Mouse (Mus musculus): ENCODE data around the gene Pex1. TPM values are rescaled to one million over a fixed set of nuclear protein-coding genes. Genes with fewer than 3 reads are reported as not detected.

Gene Pex1
- polyA plus RNA-seq (2012; ENCODE audit: low replicate concordance) = 1.9 and 2.6 TPM in 2 replicates

GRCm38 (mm10) chr5:3595693-3596398 lies at the start of gene Pex1:
TSS of gene Pex1 (plus strand) at chr5:3596066.

GRCm38 (mm10) chr5:3571266-3571665 lies 24.6 kb upstream of the Pex1 start, which contains the start of gene 1700109H08Rik:
TSS of gene 1700109H08Rik (plus strand) at chr5:3571566.

GRCm38 (mm10) chr5:3596399-3596766 lies 517 bp downstream of the Pex1 start, which contains the start of gene Rbm48:
TSS of gene Rbm48 (minus strand) at chr5:3596585.

GRCm38 (mm10) chr5:3650881-3651280 lies 55.0 kb downstream of the Pex1 start, which contains the start of gene Tmbim7:
TSS of gene Tmbim7 (plus strand) at chr5:3651181.

GRCm38 (mm10) chr5:3657085-3657484 lies 61.2 kb downstream of the Pex1 start, which contains the start of gene Gatad1:
TSS of gene Gatad1 (minus strand) at chr5:3657185.

Other genes starting within 250 kb of the Pex1 start
- 5.1 and 13.2 TPM in 2 replicates for gene Fam133b, start 52.2 kb upstream of the Pex1 start, polyA plus RNA-seq (2012; ENCODE audit: low replicate concordance)
- 0.10 and 0.63 TPM in 2 replicates for gene 1700109H08Rik, start 24.5 kb upstream of the Pex1 start, polyA plus RNA-seq (2012; ENCODE audit: low replicate concordance)
- gene Rbm48, start 519 bp downstream of the Pex1 start, polyA plus RNA-seq (2012; ENCODE audit: low replicate concordance) = 1.9 and 3.7 TPM in 2 replicates
- not detected in 2 replicates for gene Tmbim7, start 55.1 kb downstream of the Pex1 start, polyA plus RNA-seq (2012; ENCODE audit: low replicate concordance)
- 48.6 and 50.2 TPM in 2 replicates for gene Gatad1, start 61.1 kb downstream of the Pex1 start, polyA plus RNA-seq (2012; ENCODE audit: low replicate concordance)
- gene Ankib1, start 206.9 kb downstream of the Pex1 start, polyA plus RNA-seq (2012; ENCODE audit: low replicate concordance) = 4.8 and 19.7 TPM in 2 replicates
- gene Krit1, start 207.1 kb downstream of the Pex1 start, polyA plus RNA-seq (2012; ENCODE audit: low replicate concordance) = 2.3 and 6.3 TPM in 2 replicates
- 0.06 TPM in 1 of 2 replicates, not detected in the other for gene Lrrd1, start 249.1 kb downstream of the Pex1 start, polyA plus RNA-seq (2012; ENCODE audit: low replicate concordance)